Mouse (Mus musculus) gastrocnemius, adult 8-10 months (tissue): ENCODE data around the gene Ptgdr2. TPM values are rescaled to one million over a fixed set of nuclear protein-coding genes. Genes with fewer than 3 reads are reported as not detected.

Experiments
- DNase-seq, 2 experiments: peaks; one replicate each; pipeline ENCODE4 v3.0.0; 2022; ENCODE audit warnings: low spot score in 2 of 2
- total RNA-seq, 4 experiments: library from RNA; stranded (reverse); gene quantifications; 2 replicates each; pipeline ENCODE4 v1.2.4; 2022

Gene Ptgdr2
- total RNA-seq, 4 experiments from 2014 or later, result not detected

DNA sequence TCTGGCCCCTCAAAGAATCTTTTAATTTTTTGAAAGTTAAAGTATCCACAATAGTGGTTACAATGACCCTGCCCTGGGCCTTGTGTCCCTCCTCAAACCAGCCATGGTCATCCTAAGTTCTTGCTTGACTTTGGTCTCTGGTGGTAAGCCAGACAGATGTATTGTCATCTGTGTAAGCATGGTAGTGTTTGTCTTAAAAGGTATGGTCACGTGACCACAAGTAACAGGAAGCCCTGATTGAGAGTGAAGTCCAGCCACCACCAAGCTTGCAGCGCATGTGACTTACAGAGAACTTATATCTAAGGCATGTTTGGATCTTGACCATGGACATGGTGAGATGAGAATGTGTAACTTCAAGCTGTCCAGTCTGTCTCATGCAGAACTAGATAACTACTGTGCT lies 38.2 kb downstream of the Ptgdr2 start:
- DNase-seq, result no peak

DNA sequence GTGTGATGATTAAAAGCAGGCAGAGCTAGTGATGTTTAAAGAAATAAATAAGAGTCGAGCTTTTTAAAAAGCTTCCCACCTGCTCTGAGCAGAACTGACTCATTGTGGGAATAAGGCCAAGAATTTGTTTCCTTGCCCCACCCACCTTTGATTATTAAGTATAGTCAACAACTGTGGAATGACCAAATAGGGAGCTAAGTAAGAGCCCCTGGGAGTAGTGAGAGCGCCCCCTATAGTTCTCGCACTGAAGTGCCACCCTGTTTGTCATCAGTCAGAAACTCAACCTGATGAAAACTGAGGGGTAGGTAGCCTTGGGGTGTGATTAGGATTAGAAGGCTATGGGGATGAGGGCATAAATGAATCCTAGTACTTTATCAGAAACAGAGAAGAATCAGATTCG lies 39.4 kb downstream of the Ptgdr2 start:
- DNase-seq, result no peak

GRCm38 (mm10) chr19:10979184-10980168 lies 42.5 kb downstream of the Ptgdr2 start:
- DNase-seq, result peak; percentile 46 to 65

- no peak for DNase-seq
Observed at GRCm38 (mm10) chr19:10980210-10980609, 43.2 kb downstream of the Ptgdr2 start.

DNA sequence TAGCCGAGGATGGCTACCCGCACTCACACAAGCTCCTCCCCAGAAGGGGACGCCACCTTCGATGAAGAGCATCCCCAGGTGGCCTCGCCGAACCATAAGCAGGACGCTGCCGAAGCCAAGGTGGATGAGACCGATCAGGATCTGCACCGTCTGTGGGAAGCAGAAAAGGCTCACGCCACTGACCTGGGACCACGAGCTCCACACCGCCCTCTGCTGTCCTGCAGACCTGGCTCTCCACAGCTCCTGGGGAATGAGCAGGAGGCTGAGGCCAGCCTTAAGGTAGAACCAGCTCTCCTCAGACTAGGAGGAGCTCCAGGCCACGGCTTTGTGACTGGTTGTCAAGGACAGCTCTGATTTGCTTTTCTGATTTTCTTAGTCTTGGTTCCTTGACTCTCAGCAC lies 46.2 kb downstream of the Ptgdr2 start:
- no peak for DNase-seq

DNA sequence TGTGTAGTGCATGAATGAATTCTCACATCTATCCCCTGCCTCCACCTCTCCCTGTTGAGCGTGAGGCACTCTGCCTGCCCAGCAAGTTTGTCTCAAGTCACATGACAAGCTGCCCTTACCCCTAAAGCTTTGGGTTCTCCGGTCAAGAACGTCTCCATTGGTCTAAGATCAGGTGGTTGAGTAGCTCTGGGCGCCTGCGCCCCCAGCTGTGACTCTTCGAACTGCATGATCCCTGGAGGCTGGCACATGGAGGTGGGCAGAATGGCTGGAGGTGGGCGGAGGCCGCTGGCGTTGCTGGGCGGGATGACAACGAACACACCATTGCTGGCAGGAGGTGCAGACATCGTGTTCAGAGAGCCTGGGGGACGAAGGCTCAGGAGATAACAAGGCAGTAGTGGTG lies 47.6 kb downstream of the Ptgdr2 start:
- DNase-seq, result no peak

DNA sequence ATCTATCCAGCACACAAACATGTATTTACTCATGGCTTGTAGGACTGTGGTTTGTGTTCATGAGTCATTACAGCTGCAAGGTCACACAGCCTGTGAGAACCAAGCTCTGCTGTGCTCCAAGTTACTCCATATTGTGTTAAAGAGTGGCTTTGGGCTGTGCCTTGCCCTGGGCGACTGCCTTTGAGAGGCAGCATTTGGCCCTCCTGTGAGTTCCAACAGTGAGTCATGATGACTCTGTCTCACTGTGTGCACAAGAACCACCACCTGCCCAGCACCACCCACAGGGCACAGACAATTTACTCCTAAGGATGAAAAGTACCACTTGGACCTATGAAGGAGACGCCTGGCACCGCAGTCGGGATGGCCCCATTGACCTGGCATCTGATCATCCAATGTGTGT lies 48.9 kb downstream of the Ptgdr2 start:
- no peak for DNase-seq

- no peak for DNase-seq
Observed at GRCm38 (mm10) chr19:10988563-10988962, 51.6 kb downstream of the Ptgdr2 start.

DNA sequence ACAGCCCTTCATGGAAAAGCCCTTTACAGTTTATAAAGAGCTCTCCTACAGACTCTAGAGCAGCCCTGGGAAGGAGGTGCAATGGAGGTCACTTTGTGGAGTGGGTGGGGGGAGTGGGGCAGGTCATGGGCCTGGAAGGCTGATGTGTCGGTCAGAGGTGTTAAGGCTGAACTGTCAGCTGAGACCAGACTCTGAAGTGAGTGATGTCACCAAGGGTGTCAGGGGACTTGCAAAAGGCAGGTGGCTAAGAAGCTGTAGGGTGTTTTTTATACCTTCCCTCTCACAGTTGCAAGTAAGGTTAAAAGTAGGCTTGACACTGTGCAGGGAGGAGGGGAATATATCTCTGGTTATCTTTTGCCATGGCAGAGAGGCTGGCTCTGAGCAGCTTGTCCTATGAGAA lies 53.8 kb downstream of the Ptgdr2 start:
- DNase-seq, result no peak

DNA sequence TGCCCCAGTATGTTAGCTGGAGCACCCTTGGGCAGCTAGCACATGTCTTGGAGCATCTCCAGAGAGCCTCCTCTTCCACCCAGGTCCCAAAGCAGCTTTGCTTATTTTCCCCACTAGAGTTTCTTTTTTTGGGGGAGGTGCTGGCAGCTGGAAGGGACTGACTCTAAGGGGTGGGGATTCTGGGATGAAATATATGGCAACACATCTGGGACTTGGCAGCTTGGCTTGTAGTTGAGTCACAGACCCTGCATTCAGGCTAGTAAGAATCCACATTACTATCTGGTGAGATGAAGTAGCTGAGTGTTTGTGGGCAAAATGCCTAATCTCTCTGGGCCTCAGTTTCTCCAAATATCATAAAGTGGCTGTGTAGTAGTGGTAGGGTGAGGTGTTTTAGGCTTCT lies 55.0 kb downstream of the Ptgdr2 start:
- no peak for DNase-seq

Other genes with a start within 250 kb of the Ptgdr2 start
- gene Vps37c, start 248.4 kb upstream of the Ptgdr2 start, total RNA-seq, result 10 to 100 TPM; 21.1 to 33.7 (median 28.3) TPM
- gene Cd5, start 198.2 kb upstream of the Ptgdr2 start, total RNA-seq, result under 1 TPM in 1 of 4 experiments, not detected in 3; 0.27 TPM
- not detected for gene Cd6, start 107.1 kb upstream of the Ptgdr2 start, total RNA-seq
- gene Slc15a3, start 97.4 kb upstream of the Ptgdr2 start, total RNA-seq, result under 1 TPM; 0.08 to 0.45 (median 0.22) TPM
- 1 to 10 TPM; 2.7 to 4.3 (median 3.4) TPM for gene Tmem132a, start 67.2 kb upstream of the Ptgdr2 start, total RNA-seq
- 100 to 1,000 TPM; 228 to 296 (median 253) TPM for gene Tmem109, start 55.2 kb upstream of the Ptgdr2 start, total RNA-seq
- 100 to 1,000 TPM; 151 to 188 (median 167) TPM for gene Prpf19, start 41.9 kb upstream of the Ptgdr2 start, total RNA-seq
- not detected for gene Zp1, start 16.5 kb upstream of the Ptgdr2 start, total RNA-seq
- 10 to 100 TPM; 13.4 to 14.5 (median 13.9) TPM for gene Ccdc86, start 12.1 kb downstream of the Ptgdr2 start, total RNA-seq
- gene Ms4a10, start 37.5 kb downstream of the Ptgdr2 start, total RNA-seq, result not detected
- not detected for gene Ms4a15, start 56.1 kb downstream of the Ptgdr2 start, total RNA-seq
- not detected for gene Ms4a18, start 80.9 kb downstream of the Ptgdr2 start, total RNA-seq
- gene Ms4a8a, start 143.9 kb downstream of the Ptgdr2 start, total RNA-seq, result under 1 TPM in 3 of 4 experiments, not detected in 1; 0.36 to 0.56 (median 0.39) TPM
- gene 1700017D01Rik, start 193.7 kb downstream of the Ptgdr2 start, total RNA-seq, result not detected
- gene 1700025F22Rik, start 228.2 kb downstream of the Ptgdr2 start, total RNA-seq, result not detected